Mouse (Mus musculus) C2C12 (cell line): ENCODE results near the gene Faim.

Experiments
- CTCF ChIP-seq: IDR thresholded peaks from one replicate; pipeline ENCODE4 v1.5.1; 2011; ENCODE audit not compliant: control insufficient read depth, insufficient read depth, insufficient read length
- USF1 ChIP-seq: IDR thresholded peaks from one replicate; pipeline ENCODE4 v1.6.1; 2011; ENCODE audit warnings: low read depth, mild to moderate bottlenecking, control low read depth, moderate library complexity

DNA sequence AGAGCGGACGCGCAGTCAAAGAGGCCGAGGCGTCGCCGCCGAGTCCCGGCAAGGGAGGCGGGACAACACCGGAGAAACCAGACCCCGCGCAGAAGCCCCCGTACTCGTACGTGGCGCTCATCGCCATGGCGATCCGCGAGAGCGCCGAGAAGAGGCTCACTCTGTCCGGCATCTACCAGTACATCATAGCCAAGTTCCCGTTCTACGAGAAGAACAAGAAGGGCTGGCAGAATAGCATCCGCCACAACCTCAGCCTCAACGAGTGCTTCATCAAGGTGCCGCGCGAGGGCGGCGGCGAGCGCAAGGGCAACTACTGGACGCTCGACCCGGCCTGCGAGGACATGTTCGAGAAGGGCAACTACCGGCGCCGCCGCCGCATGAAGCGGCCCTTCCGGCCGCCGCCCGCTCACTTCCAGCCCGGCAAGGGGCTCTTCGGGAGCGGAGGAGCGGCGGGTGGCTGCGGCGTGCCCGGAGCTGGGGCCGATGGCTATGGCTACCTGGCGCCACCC lies 30.4 kb upstream of the Faim start:
- no peak for TF ChIP-seq USF1
- TF ChIP-seq CTCF: no peak
